Mouse (Mus musculus) urinary bladder, postnatal 4 days (tissue): ENCODE data around the gene Wdr60.
A peak's percentile ranks its signal among the peaks of the same experiment; 100 is the strongest.

Experiments
- DNase-seq, 2 experiments: peaks; one replicate each; pipeline ENCODE4 v3.0.0; 2021 to 2022; ENCODE audit warnings: low spot score in 2 of 2

The Wdr60 gene

GRCm38 (mm10) chr12:116269450-116269849 is 6.6 kb upstream of the Wdr60 start:
- DNase-seq = no peak

GRCm38 (mm10) chr12:116265275-116265674 is 2.5 kb upstream of the Wdr60 start:
- no peak for DNase-seq

GRCm38 (mm10) chr12:116264756-116265155 is 1.9 kb upstream of the Wdr60 start:
- DNase-seq = no peak

GRCm38 (mm10) chr12:116258321-116258720 is 4.5 kb downstream of the Wdr60 start:
- no peak for DNase-seq

GRCm38 (mm10) chr12:116255636-116256035 is 7.2 kb downstream of the Wdr60 start:
- no peak for DNase-seq

- no peak for DNase-seq
These were observed 8.2 kb downstream of the Wdr60 start for GRCm38 (mm10) chr12:116254652-116255051.

- DNase-seq = no peak
These were observed 18.2 kb downstream of the Wdr60 start for GRCm38 (mm10) chr12:116244601-116245000.

GRCm38 (mm10) chr12:116238803-116239202 is 24.0 kb downstream of the Wdr60 start:
- no peak for DNase-seq

GRCm38 (mm10) chr12:116238370-116238769 is 24.5 kb downstream of the Wdr60 start:
- no peak for DNase-seq

GRCm38 (mm10) chr12:116236658-116237057 is 26.2 kb downstream of the Wdr60 start:
- no peak for DNase-seq

GRCm38 (mm10) chr12:116235356-116235755 is 27.5 kb downstream of the Wdr60 start:
- no peak for DNase-seq

GRCm38 (mm10) chr12:116232061-116232460 is 30.8 kb downstream of the Wdr60 start:
- no peak for DNase-seq

GRCm38 (mm10) chr12:116231612-116232011 is 31.2 kb downstream of the Wdr60 start:
- peak; percentile 54 to 82 for DNase-seq

GRCm38 (mm10) chr12:116229451-116229850 is 33.4 kb downstream of the Wdr60 start:
- no peak for DNase-seq

- DNase-seq = no peak
These were observed 36.3 kb downstream of the Wdr60 start for GRCm38 (mm10) chr12:116226289-116227057.

GRCm38 (mm10) chr12:116223107-116223506 is 39.7 kb downstream of the Wdr60 start:
- DNase-seq = no peak

- no peak for DNase-seq
These were observed 55.3 kb downstream of the Wdr60 start for GRCm38 (mm10) chr12:116207486-116207885.

- no peak for DNase-seq
These were observed 57.1 kb downstream of the Wdr60 start for GRCm38 (mm10) chr12:116205726-116206125.

- peak in 1 of 2 experiments; percentile 24 for DNase-seq
These were observed 60.4 kb downstream of the Wdr60 start for GRCm38 (mm10) chr12:116202176-116202981.

GRCm38 (mm10) chr12:116198791-116199190 is 64.0 kb downstream of the Wdr60 start:
- DNase-seq = no peak

- no peak for DNase-seq
These were observed 66.6 kb downstream of the Wdr60 start for GRCm38 (mm10) chr12:116196221-116196620.

- DNase-seq = no peak
These were observed 68.2 kb downstream of the Wdr60 start for GRCm38 (mm10) chr12:116194641-116195040.

GRCm38 (mm10) chr12:116193952-116194351 is 68.9 kb downstream of the Wdr60 start:
- DNase-seq = no peak
